Mouse (Mus musculus) gastrocnemius, postnatal 14 days (tissue): ENCODE results near the gene Ints14. TPM values are rescaled to one million over a fixed set of nuclear protein-coding genes. Genes with fewer than 3 reads are reported as not detected.
"Not testable (repeated sequence)": the region's sequence is repeated elsewhere in the genome, so short reads cannot be mapped to it uniquely, and the experiment has no call there.

ENCODE experiments used
- DNase-seq: peaks from one replicate; pipeline ENCODE4 v3.0.0; 2021; ENCODE audit warnings: mixed read lengths
- intact Hi-C: fragments of 180-260 bp; cut with DNase I; formaldehyde crosslinking; loops from one replicate; pipeline ENCODE4 v1.15.1; 2025; ENCODE audit warnings: low total_unique reads
- total RNA-seq, 2 experiments: library from RNA; stranded (reverse); gene quantifications; 2 replicates each; pipeline ENCODE4 v1.2.3; 2021

Ints14 gene
- total RNA-seq, 2 experiments from 2014 or later: 21.7 to 23.4 TPM

- no peak for DNase-seq
- intact Hi-C loops: no loop called here
Observed at GRCm38 (mm10) chr9:64947483-64948095, 13.1 kb upstream of the Ints14 start.

GRCm38 (mm10) chr9:64951161-64951657 is 9.5 kb upstream of the Ints14 start, which contains the start of gene Slc24a1:
Gene Slc24a1, minus strand, starts transcription at chr9:64951607.
- DNase-seq: no peak
- intact Hi-C loops: no loop called here

GRCm38 (mm10) chr9:64952055-64952454 is 8.7 kb upstream of the Ints14 start:
- DNase-seq: no peak
- intact Hi-C loops: no loop called here

GRCm38 (mm10) chr9:64953190-64953589 is 7.5 kb upstream of the Ints14 start:
- no peak for DNase-seq
- intact Hi-C loops: no loop called here

GRCm38 (mm10) chr9:64956337-64956736 is 4.4 kb upstream of the Ints14 start:
- DNase-seq: no peak
- intact Hi-C loops: no loop called here

- DNase-seq: no peak
- intact Hi-C loops: no loop called here
Observed at GRCm38 (mm10) chr9:64957276-64957675, 3.4 kb upstream of the Ints14 start.

GRCm38 (mm10) chr9:64960978-64961320 is 244 bp downstream of the Ints14 start:
- DNase-seq: no peak
- intact Hi-C loops: no loop called here

GRCm38 (mm10) chr9:64980548-64980947 is 19.8 kb downstream of the Ints14 start:
- DNase-seq: peak; percentile 14
- intact Hi-C loops: no loop called here

- DNase-seq: no peak
- intact Hi-C loops: no loop called here
Observed at GRCm38 (mm10) chr9:64981904-64982303, 21.2 kb downstream of the Ints14 start.

GRCm38 (mm10) chr9:64985037-64985794 is 24.5 kb downstream of the Ints14 start:
- DNase-seq: no peak
- intact Hi-C loops: no loop called here

GRCm38 (mm10) chr9:64985807-64986206 is 25.1 kb downstream of the Ints14 start:
- no peak for DNase-seq
- intact Hi-C loops: no loop called here

- intact Hi-C loops: no loop called here
- no peak for DNase-seq
Observed at GRCm38 (mm10) chr9:64987651-64988050, 26.9 kb downstream of the Ints14 start.

- no peak for DNase-seq
- intact Hi-C loops: no loop called here
Observed at GRCm38 (mm10) chr9:64988443-64988842, 27.7 kb downstream of the Ints14 start.

- intact Hi-C loops: no loop called here
- DNase-seq: no peak
Observed at GRCm38 (mm10) chr9:64990291-64990690, 29.6 kb downstream of the Ints14 start.

- intact Hi-C loops, DNase-seq: not testable (repeated sequence)
Observed at GRCm38 (mm10) chr9:64995464-64995863, 34.8 kb downstream of the Ints14 start.

- DNase-seq: no peak
- intact Hi-C loops: no loop called here
Observed at GRCm38 (mm10) chr9:65001481-65001880, 40.8 kb downstream of the Ints14 start.

- DNase-seq: no peak
- intact Hi-C loops: no loop called here
Observed at GRCm38 (mm10) chr9:65005737-65006136, 45.0 kb downstream of the Ints14 start.

- intact Hi-C loops: loop anchor here (5.0 kb wide), 1 partner anchor 112 kb away; no protein-coding TSS in a partner anchor
- no peak for DNase-seq
Observed at GRCm38 (mm10) chr9:65010632-65011031, 49.9 kb downstream of the Ints14 start.

GRCm38 (mm10) chr9:65011304-65011703 is 50.6 kb downstream of the Ints14 start:
- intact Hi-C loops: loop anchor here (5.0 kb wide), 1 partner anchor 111 kb away; no protein-coding TSS in a partner anchor
- DNase-seq: peak; percentile 47

- intact Hi-C loops: no loop called here
- no peak for DNase-seq
Observed at GRCm38 (mm10) chr9:65015461-65016222, 54.9 kb downstream of the Ints14 start.
